Mouse (Mus musculus) thymus, adult 2 months (tissue): Measurements from ENCODE around the gene Eya2.

Experiments used
- CTCF ChIP-seq: fragments of 200-500 bp; IDR thresholded peaks from 2 replicates; pipeline ENCODE4 v1.5.1; 2012; ENCODE audit warnings: mild to moderate bottlenecking, control low read depth, low read length, moderate library complexity, borderline replicate concordance; ENCODE audit not compliant: control insufficient read depth, poor library complexity, insufficient read depth; ENCODE audit errors: extremely low read depth
- POLR2A ChIP-seq: fragments of 200-500 bp; IDR thresholded peaks from 2 replicates; pipeline ENCODE4 v1.6.1; 2012; ENCODE audit warnings: mild to moderate bottlenecking, low read length, control low read depth, moderate library complexity; ENCODE audit not compliant: control insufficient read depth, poor library complexity, insufficient read depth; ENCODE audit errors: extremely low read depth

DNA sequence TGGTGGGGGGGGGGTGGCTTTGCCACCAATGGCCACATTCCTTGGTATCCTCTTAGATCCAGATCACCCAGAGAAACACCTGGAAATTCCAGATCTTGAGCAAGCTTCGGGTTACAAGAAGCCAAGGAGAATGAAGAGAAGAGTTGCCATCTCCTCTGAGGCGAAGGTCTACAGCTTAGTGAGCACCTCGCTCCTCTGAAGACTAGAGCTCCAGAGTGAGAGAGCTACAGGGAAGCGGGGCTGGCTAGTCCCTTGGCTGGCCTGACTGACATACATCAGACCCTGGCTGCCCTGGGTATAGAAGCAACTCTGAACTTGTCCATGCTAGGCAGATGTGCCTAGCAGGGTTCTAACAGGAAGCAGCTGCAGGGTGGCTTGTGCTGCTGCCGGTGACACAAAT lies 214.3 kb downstream of the Eya2 start:
- no peak for TF ChIP-seq CTCF
- TF ChIP-seq POLR2A: no peak
